Mouse (Mus musculus) CH12.LX (cell line): ENCODE results near the gene Traf1. TPM values are rescaled to one million over a fixed set of nuclear protein-coding genes. Genes with fewer than 3 reads are reported as not detected.

Source experiments
- DNase-seq: peaks from one replicate; pipeline ENCODE4 v3.0.0-alpha.2; 2013; ENCODE audit errors: extremely low read depth
- H3K27ac ChIP-seq: 2 replicates; pipeline ENCODE4 v1.5.1; 2012; ENCODE audit warnings: low read depth, mild to moderate bottlenecking, control low read depth, moderate library complexity; ENCODE audit not compliant: insufficient read depth
- H3K27me3 ChIP-seq: replicated peaks from 2 replicates; pipeline ENCODE3; 2012; ENCODE audit warnings: inconsistent platforms
- H3K36me3 ChIP-seq, 2 experiments: replicated peaks in 1 of 2; 2 replicates each; pipeline versions ENCODE3 to v1.6.1; 2012; ENCODE audit warnings: inconsistent platforms in 1 of 2, low read length in 1 of 2, mild to moderate bottlenecking in 1 of 2, mixed read lengths in 1 of 2, moderate library complexity in 1 of 2; ENCODE audit not compliant: control insufficient read depth in 1 of 2, insufficient read depth in 1 of 2
- H3K4me1 ChIP-seq, 2 experiments: 2 replicates each; pipeline ENCODE4 v1.6.1; 2012; ENCODE audit warnings: inconsistent platforms in 1 of 2, moderate library complexity in 1 of 2; ENCODE audit not compliant: insufficient read depth in 2 of 2, control insufficient read depth in 1 of 2
- H3K4me2 ChIP-seq: 2 replicates; pipeline ENCODE4 v1.6.1; 2012; ENCODE audit warnings: low read depth, mild to moderate bottlenecking, control low read depth; ENCODE audit not compliant: poor library complexity, insufficient read depth, severe bottlenecking
- H3K4me3 ChIP-seq, 3 experiments: fragments of 150-350 bp in 1 of 3; sonication (generic) in 1 of 3; replicated peaks in 1 of 3; 2 replicates each; pipeline versions ENCODE3 to v1.5.1; 2011 to 2012; ENCODE audit warnings: low read depth in 2 of 3, low read length in 2 of 3, mild to moderate bottlenecking in 2 of 3, moderate library complexity in 2 of 3, control low read depth in 1 of 3, improper control_type of control experiment in 1 of 3, inconsistent platforms in 1 of 3, mixed read lengths in 1 of 3; ENCODE audit not compliant: poor library complexity in 1 of 3
- H3K79me2 ChIP-seq: replicated peaks from 2 replicates; pipeline ENCODE4 v1.6.1; 2012; ENCODE audit warnings: mild to moderate bottlenecking, moderate library complexity; ENCODE audit not compliant: control insufficient read depth, poor library complexity, insufficient read depth, severe bottlenecking; ENCODE audit errors: extremely low read depth
- H3K9ac ChIP-seq: 2 replicates; pipeline ENCODE4 v1.6.1; 2012; ENCODE audit warnings: low read depth, mild to moderate bottlenecking, control low read depth, moderate library complexity; ENCODE audit not compliant: insufficient read depth
- H3K9me3 ChIP-seq: replicated peaks from 2 replicates; pipeline ENCODE3; 2012; ENCODE audit warnings: low read length, inconsistent platforms, mixed read lengths
- BHLHE40 ChIP-seq: IDR thresholded peaks from 2 replicates; pipeline ENCODE4 v1.6.1; 2011; ENCODE audit warnings: mild to moderate bottlenecking, low read depth, low read length, improper control_type of control experiment
- CHD1 ChIP-seq: IDR thresholded peaks from 2 replicates; pipeline ENCODE4 v1.6.1; 2012; ENCODE audit warnings: low read depth, low read length, improper control_type of control experiment, inconsistent platforms
- E2F4 ChIP-seq: IDR thresholded peaks from 2 replicates; pipeline ENCODE4 v1.6.1; 2011; ENCODE audit warnings: low read depth, low read length, improper control_type of control experiment; ENCODE audit not compliant: insufficient replicate concordance
- ELF1 ChIP-seq: IDR thresholded peaks from 2 replicates; pipeline ENCODE4 v1.6.1; 2014; ENCODE audit warnings: low read depth, mild to moderate bottlenecking, inconsistent platforms, low read length, improper control_type of control experiment
- EP300 ChIP-seq: IDR thresholded peaks from 2 replicates; pipeline ENCODE4 v1.6.1; 2011; ENCODE audit warnings: low read length, improper control_type of control experiment
- ETS1 ChIP-seq: conservative IDR thresholded peaks from 2 replicates; pipeline ENCODE4 v1.6.1; 2012; ENCODE audit warnings: low read depth, mild to moderate bottlenecking, inconsistent platforms, low read length, improper control_type of control experiment, moderate library complexity
- GABPA ChIP-seq: IDR thresholded peaks from 2 replicates; pipeline ENCODE4 v1.6.1; 2012; ENCODE audit warnings: low read depth, low read length, improper control_type of control experiment, inconsistent platforms; ENCODE audit not compliant: insufficient replicate concordance
- IRF4 ChIP-seq: IDR thresholded peaks from 2 replicates; pipeline ENCODE4 v1.6.1; 2014; ENCODE audit warnings: low read depth, mild to moderate bottlenecking, inconsistent platforms, low read length, improper control_type of control experiment
- KAT2A ChIP-seq: IDR thresholded peaks from 2 replicates; pipeline ENCODE4 v1.6.1; 2012; ENCODE audit warnings: low read length, improper control_type of control experiment, inconsistent platforms; ENCODE audit not compliant: insufficient replicate concordance
- MAFK ChIP-seq: IDR thresholded peaks from 2 replicates; pipeline ENCODE4 v1.6.1; 2011; ENCODE audit warnings: low read length, improper control_type of control experiment; ENCODE audit not compliant: insufficient replicate concordance
- MAX ChIP-seq: IDR thresholded peaks from 2 replicates; pipeline ENCODE4 v1.6.1; 2011; ENCODE audit warnings: low read length, improper control_type of control experiment
- MAZ ChIP-seq: IDR thresholded peaks from 2 replicates; pipeline ENCODE4 v1.6.1; 2012; ENCODE audit warnings: low read depth, mild to moderate bottlenecking, inconsistent platforms, low read length, improper control_type of control experiment, moderate library complexity
- MEF2A ChIP-seq: IDR thresholded peaks from 2 replicates; pipeline ENCODE4 v1.6.1; 2014; ENCODE audit warnings: low read depth, mild to moderate bottlenecking, inconsistent platforms, low read length, improper control_type of control experiment, borderline replicate concordance
- MXI1 ChIP-seq: IDR thresholded peaks from 2 replicates; pipeline ENCODE4 v1.6.1; 2011; ENCODE audit warnings: mild to moderate bottlenecking, low read depth, low read length, improper control_type of control experiment
- MYC ChIP-seq: IDR thresholded peaks from 2 replicates; pipeline ENCODE4 v1.6.1; 2011; ENCODE audit warnings: low read depth, mild to moderate bottlenecking, improper control_type of control experiment, low read length
- NELFE ChIP-seq: IDR thresholded peaks from 2 replicates; pipeline ENCODE4 v1.6.1; 2011; ENCODE audit warnings: low read depth, low read length, improper control_type of control experiment
- NRF1 ChIP-seq: IDR thresholded peaks from 2 replicates; pipeline ENCODE4 v1.6.1; 2014; ENCODE audit warnings: low read depth, mild to moderate bottlenecking, inconsistent platforms, low read length, improper control_type of control experiment, moderate library complexity
- POLR2A ChIP-seq: IDR thresholded peaks from 2 replicates; pipeline ENCODE4 v1.6.1; 2011; ENCODE audit warnings: low read depth, mild to moderate bottlenecking, improper control_type of control experiment, low read length
- POLR2AphosphoS2 ChIP-seq: IDR thresholded peaks from 2 replicates; pipeline ENCODE4 v1.6.1; 2011; ENCODE audit warnings: low read depth, low read length, improper control_type of control experiment
- RAD21 ChIP-seq: IDR thresholded peaks from 2 replicates; pipeline ENCODE4 v1.6.1; 2011; ENCODE audit warnings: low read depth, mild to moderate bottlenecking, low read length, improper control_type of control experiment, moderate library complexity
- SIN3A ChIP-seq: IDR thresholded peaks from 2 replicates; pipeline ENCODE4 v1.6.1; 2012; ENCODE audit warnings: low read length, improper control_type of control experiment, inconsistent platforms
- SMC3 ChIP-seq: IDR thresholded peaks from 2 replicates; pipeline ENCODE4 v1.6.1; 2011; ENCODE audit warnings: low read depth, low read length, improper control_type of control experiment
- TBP ChIP-seq: conservative IDR thresholded peaks from 2 replicates; pipeline ENCODE4 v1.6.1; 2011; ENCODE audit warnings: low read depth, low read length, improper control_type of control experiment
- TCF12 ChIP-seq: IDR thresholded peaks from 2 replicates; pipeline ENCODE4 v1.6.1; 2014; ENCODE audit warnings: low read depth, mild to moderate bottlenecking, inconsistent platforms, low read length, improper control_type of control experiment
- UBTF ChIP-seq: IDR thresholded peaks from 2 replicates; pipeline ENCODE4 v1.6.1; 2012; ENCODE audit warnings: low read depth, mild to moderate bottlenecking, inconsistent platforms, low read length, improper control_type of control experiment, moderate library complexity
- USF2 ChIP-seq: conservative IDR thresholded peaks from 2 replicates; pipeline ENCODE4 v1.6.1; 2011; ENCODE audit warnings: low read depth, low read length, improper control_type of control experiment
- ZMIZ1 ChIP-seq: IDR thresholded peaks from 2 replicates; pipeline ENCODE4 v1.6.1; 2012; ENCODE audit warnings: low read depth, mild to moderate bottlenecking, inconsistent platforms, low read length, improper control_type of control experiment
- dilution Hi-C: fragments of 300-500 bp; cut with MboI; formaldehyde crosslinking; loops from 2 replicates; pipeline ENCODE4 v1.14.3; 2020; ENCODE audit warnings: low sequenced_read_pairs; ENCODE audit not compliant: extremely low pct_unique_long_range_greater_than_20kb, extremely low pct_ligation_motif_present
- in situ Hi-C: fragments of 300-500 bp; cut with MboI; formaldehyde crosslinking; loops from 3 replicates; pipeline ENCODE4 v1.14.3; 2019; ENCODE audit warnings: low sequenced_read_pairs, low pct_ligation_motif_present, low pct_unique_long_range_greater_than_20kb, mixed read lengths
- polyA plus RNA-seq: library from polyadenylated mRNA; unstranded; fragments of >175 nt; gene quantifications from 2 replicates; pipeline ENCODE4 v1.2.1, GENCODE M21; 2012; ENCODE audit warnings: low read depth; ENCODE audit not compliant: insufficient read length
- total RNA-seq, 2 experiments: library from RNA; depleted of rRNA; stranded (reverse); fragments of 300-350 nt in 1 of 2; fragments of >200 nt in 1 of 2; gene quantifications; 2 replicates each; pipeline ENCODE4 v1.2.3; 2012 to 2014

Gene Traf1
- total and polyA plus RNA-seq, 3 experiments, result 47.9 to 151 (median 66.9) TPM

- TF ChIP-seq BHLHE40 (no peak; the same call in 1 of the 2 replicates), MYC (0 out of 2 replicates have a peak, but pooled peaks have one; percentile 8), E2F4 (no peak), MAX (no peak), MEF2A (peak; percentile 42; the same call in 1 of the 2 replicates), IRF4 (peak; percentile 77), UBTF (no peak)
Measured at GRCm38 (mm10) chr2:34958036-34958435, 3.5 kb downstream of the Traf1 start (continued).

- DNase-seq, result no peak
- Histone ChIP-seq H3K27me3 (no peaks in the 10 kb centered on the region), H3K4me1 (peaks cover 21 to 86% of the 10 kb centered on the region in 2 experiments), H3K4me3 (peak overlapping the region; percentile 70 to 84 (median 77)), H3K9ac (peak overlapping the region; percentile 87), H3K27ac (peak overlapping the region; percentile 83), H3K79me2 (peaks cover 38% of the 10 kb centered on the region), H3K9me3 (peaks cover 4% of the 10 kb centered on the region), H3K36me3 (peaks cover 13 to 34% of the 10 kb centered on the region in 2 experiments), H3K4me2 (peak overlapping the region; percentile 76)
- dilution Hi-C loops (no loop called here), in situ Hi-C loops (no loop called here)
- 0 out of 2 replicates have a peak, but pooled peaks have one; percentile 8 for TF ChIP-seq MAZ
- peak; percentile 76; the same call in 1 of the 2 replicates for TF ChIP-seq CHD1
- no peak for TF ChIP-seq GABPA
- TF ChIP-seq UBTF, result 0 out of 2 replicates have a peak, but pooled peaks have one; percentile 77
- no peak for TF ChIP-seq MXI1
- TF ChIP-seq TBP, result no peak
- TF ChIP-seq ZMIZ1, result 0 out of 2 replicates have a peak, but pooled peaks have one; percentile 4
- TF ChIP-seq TCF12, result 0 out of 2 replicates have a peak, but pooled peaks have one; percentile 1
- TF ChIP-seq ETS1, result no peak
Measured at GRCm38 (mm10) chr2:34957405-34957804, 4.2 kb downstream of the Traf1 start.

- TF ChIP-seq MAFK (no peak), POLR2A (peak; percentile 28; the same call in 1 of the 2 replicates), NELFE (no peak), POLR2AphosphoS2 (no peak; the same call in 1 of the 2 replicates), SIN3A (no peak; the same call in 1 of the 2 replicates), NRF1 (no peak), MAX (no peak), KAT2A (no peak), EP300 (no peak), RAD21 (no peak), IRF4 (0 out of 2 replicates have a peak, but pooled peaks have one; percentile 10), USF2 (no peak), ELF1 (no peak), SMC3 (no peak)
- TF ChIP-seq, all 38 proteins: peak for 2
- no peaks in the 10 kb centered on the region for H3K27me3 ChIP-seq
- dilution Hi-C loops (no loop called here), in situ Hi-C loops (no loop called here)
- DNase-seq, result no peak
- H3K79me2 ChIP-seq, result peaks cover 43% of the 10 kb centered on the region
- H3K4me1 ChIP-seq, result peaks cover 23 to 86% of the 10 kb centered on the region in 2 experiments
- H3K36me3 ChIP-seq, result peaks cover 18 to 39% of the 10 kb centered on the region in 2 experiments
- H3K9me3 ChIP-seq, result peaks cover 4% of the 10 kb centered on the region
- H3K27ac ChIP-seq, result peak overlapping the region; percentile 60
- peak overlapping the region; percentile 76 for H3K4me2 ChIP-seq
- H3K4me3 ChIP-seq, result peak overlapping the region; percentile 70 to 84 (median 77)
- H3K9ac ChIP-seq, result peak overlapping the region; percentile 87
Measured at GRCm38 (mm10) chr2:34956941-34957340, 4.6 kb downstream of the Traf1 start.
